Mouse (Mus musculus): Measurements from ENCODE around the gene Ubash3a.

DNA sequence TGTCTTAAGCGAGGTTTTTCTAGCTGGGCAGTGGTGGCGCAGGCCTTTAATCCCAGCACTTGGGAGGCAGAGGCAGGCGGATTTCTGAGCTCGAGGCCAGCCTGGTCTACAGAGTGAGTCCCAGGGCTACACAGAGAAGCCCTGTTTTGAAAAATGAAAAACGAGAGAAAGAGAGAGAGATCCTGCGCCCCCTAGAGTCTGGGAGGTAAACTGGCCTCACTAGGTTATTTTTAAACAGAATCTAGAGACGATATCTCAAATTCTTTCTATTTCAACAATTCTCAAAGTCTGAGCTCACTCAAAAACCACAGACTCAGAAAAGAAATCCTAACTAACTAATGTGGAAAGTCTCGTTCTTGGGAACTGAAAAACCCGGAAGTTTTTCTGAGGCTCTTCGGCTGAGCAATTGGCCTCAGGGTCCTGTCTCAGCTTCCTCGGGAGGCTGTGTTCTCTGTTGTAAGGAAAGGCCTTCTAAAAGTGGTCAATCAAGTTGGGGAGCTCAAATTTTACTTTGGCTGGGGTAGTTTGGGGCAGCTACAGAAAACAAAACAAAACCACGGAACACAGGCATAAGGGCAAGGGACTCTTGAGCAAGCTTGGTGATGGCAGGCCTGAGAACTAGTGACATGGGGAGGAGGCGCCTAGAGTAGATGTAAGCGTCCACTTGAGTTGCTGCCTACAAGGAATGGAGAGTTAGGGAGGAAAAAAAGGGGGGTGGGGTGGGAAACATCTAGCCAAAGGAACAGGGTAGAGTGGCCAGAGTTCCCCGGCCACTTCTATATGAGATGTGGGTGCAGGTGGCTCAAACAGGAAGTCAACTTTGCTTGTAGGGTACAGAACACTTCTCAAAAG, 86.9 kb downstream of the Ubash3a start:
- TF ChIP-seq TCF12 (IDR thresholded peaks at IDR 0.05; ENCODE audit: insufficient read depth, poor library complexity, severe bottlenecking) (no peak), POLR2A (IDR thresholded peaks at IDR 0.05; ENCODE audit: insufficient read length, low read depth) (no peak), USF1 (IDR thresholded peaks at IDR 0.05; ENCODE audit: low read depth) (no peak), SRF (IDR thresholded peaks at IDR 0.05; ENCODE audit: control insufficient read depth, insufficient read length, low read depth) (no peak), MYOG (IDR thresholded peaks at IDR 0.05; ENCODE audit: control insufficient read depth in 1 of 3, insufficient read depth in 1 of 3, insufficient read length in 2 of 3, low read depth in 2 of 3) (no peak)
